Mouse (Mus musculus) left cerebral cortex, adult 18-20 months (tissue): ENCODE data around the gene Bloc1s5. TPM values are rescaled to one million over a fixed set of nuclear protein-coding genes. Genes with fewer than 3 reads are reported as not detected.
"Not testable (repeated sequence)": the region's sequence is repeated elsewhere in the genome, so short reads cannot be mapped to it uniquely, and the experiment has no call there.

Experiments used
- DNase-seq, 2 experiments: peaks; one replicate each; pipeline ENCODE4 v3.0.0; 2021 to 2022; ENCODE audit warnings: low spot score in 2 of 2, mixed read lengths in 1 of 2
- long read RNA-seq, 2 experiments: library from polyadenylated mRNA; stranded (forward); transcript quantifications; one replicate each; pipeline ENCODE4 v2.0.0; 2021
- total RNA-seq, 2 experiments: library from RNA; stranded (reverse); gene quantifications; 2 replicates each; pipeline ENCODE4 v1.2.3; 2021

Bloc1s5 gene
- total RNA-seq = 10 to 100 TPM; 11.9 to 12.1 TPM
- long read RNA-seq, experiment 1, full-length matches to known transcripts = 25 of 30 reads
- long read RNA-seq, experiment 1, partial matches to known transcripts = 0 of 30 reads
- long read RNA-seq, experiment 1, other reads (novel, unspliced or antisense) = 5 of 30 reads
- long read RNA-seq, experiment 2, full-length matches to known transcripts = 13 of 14 reads
- long read RNA-seq, experiment 2, partial matches to known transcripts = 0 of 14 reads
- long read RNA-seq, experiment 2, other reads (novel, unspliced or antisense) = 1 of 14 reads

DNA sequence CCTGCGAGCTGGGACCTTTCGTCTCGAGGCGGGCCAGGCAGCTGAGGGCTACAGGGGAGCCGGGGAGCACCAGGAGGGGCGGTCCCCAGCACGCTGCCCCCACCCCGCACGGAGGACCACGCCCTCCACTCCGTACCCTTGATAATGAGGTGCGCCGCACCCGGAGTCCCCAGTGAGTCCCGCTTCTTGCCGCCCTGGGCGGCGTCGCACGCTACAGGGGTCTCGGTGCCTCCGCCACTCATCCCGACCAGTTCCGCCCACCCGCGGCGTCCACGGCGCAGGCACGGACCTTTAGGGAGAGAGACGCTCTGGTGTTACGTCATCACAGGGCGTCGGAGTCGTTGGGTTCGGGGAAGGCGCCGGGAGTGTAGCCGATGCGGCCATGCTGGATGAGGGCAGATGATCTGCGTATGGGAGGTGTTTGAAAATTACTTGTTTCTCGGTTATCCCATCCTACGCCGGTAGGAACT lies at the start of gene Bloc1s5:
Bloc1s5 (minus strand) TSS at position 310 of the 470 bp plus-strand sequence.
- peak; percentile 96 for DNase-seq

DNA sequence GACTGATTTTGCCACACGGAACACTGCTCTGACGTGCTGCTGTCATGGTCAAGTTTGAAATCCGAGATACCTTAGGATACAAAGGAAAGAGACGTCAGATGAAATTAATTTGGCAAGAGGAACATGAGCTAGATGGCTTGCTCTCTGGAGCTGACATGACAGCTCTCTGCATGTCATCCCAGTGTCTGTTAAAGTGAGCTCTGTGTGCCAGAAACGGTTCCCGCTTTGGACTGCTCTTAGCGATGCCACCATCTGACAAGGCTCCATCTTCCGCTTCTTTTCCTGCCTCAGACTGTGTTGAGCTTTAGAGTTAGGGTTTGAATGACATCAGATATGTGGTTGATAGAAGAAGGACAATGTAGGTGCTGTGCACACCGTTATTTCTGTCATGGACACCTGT lies 37.4 kb upstream of the Bloc1s5 start:
- DNase-seq = no peak

DNA sequence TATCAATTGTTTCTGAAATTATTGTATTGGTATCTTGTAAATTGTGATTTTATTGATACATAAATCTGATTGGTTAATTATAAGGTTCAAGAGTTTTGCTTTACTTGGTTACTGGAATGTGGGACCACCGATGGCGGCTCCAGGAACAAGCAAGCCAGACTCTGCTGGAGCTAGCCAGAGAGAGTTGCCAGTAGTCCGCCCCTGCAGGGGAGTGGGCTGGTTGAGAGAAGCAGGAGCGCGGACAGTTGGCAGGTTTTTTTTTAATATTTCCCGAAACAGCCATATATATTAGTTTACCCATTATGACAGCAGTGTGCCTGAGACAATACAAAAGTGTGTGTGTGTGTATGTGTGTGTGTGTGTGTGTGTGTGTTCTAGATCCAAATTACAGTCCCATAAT lies 36.5 kb upstream of the Bloc1s5 start:
- not testable (repeated sequence) for DNase-seq

DNA sequence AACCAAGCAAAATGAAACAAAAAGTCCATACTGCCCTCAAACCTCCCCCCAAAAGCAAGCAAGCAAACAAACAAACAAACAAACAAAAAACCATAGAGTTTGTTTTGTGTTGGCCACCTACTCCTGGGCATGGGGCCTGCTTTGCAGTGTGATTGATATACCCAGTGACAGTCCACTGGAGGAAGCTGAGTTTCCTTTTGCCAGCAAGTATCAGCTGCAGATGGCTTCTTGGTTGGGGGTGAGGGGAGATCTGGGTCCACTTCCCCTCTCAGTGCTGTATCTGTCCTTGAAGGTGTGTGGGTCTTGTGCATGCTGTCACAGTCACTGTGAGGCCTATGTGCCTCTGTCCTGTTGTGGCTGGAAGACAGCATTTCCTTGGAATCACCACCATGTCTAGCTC lies 35.1 kb upstream of the Bloc1s5 start:
- DNase-seq = no peak

DNA sequence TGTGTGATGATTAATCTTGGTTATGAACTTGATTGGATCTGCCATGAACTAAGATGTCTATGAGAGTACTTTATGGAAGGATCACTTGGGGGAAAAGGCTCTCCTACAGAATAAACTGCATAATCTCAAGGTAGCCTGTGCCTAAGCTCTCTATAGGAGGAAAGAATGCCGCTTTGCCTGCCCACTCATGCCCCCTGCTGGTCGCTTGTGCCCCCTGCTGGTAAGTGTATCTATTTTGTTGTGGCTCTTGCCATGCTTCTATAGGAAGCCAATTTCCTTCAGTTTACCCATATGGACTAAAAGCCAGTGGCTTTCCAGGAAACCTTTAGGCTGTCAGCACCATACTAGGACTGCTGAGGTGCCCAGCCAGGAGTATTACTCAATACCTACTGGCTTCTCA lies 33.6 kb upstream of the Bloc1s5 start:
- no peak for DNase-seq

DNA sequence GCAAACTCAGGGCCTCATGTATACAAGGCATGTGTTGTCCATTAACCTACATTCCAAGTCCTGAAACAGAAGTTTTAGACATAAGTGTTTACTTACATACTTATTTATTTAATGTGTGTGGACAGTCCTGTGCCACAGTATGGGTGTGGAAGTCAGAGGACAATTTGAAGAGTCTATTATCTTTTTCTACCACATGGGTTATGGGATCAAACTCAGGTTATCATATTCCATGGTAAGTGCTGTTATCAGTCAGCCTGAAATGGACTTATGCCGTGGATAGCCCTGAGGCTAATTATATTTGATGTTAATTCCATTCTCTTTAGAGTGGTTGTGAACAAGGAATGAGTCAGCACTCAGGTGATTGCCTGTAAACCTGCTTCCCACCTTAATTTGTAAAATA lies 29.8 kb upstream of the Bloc1s5 start:
- no peak for DNase-seq

DNA sequence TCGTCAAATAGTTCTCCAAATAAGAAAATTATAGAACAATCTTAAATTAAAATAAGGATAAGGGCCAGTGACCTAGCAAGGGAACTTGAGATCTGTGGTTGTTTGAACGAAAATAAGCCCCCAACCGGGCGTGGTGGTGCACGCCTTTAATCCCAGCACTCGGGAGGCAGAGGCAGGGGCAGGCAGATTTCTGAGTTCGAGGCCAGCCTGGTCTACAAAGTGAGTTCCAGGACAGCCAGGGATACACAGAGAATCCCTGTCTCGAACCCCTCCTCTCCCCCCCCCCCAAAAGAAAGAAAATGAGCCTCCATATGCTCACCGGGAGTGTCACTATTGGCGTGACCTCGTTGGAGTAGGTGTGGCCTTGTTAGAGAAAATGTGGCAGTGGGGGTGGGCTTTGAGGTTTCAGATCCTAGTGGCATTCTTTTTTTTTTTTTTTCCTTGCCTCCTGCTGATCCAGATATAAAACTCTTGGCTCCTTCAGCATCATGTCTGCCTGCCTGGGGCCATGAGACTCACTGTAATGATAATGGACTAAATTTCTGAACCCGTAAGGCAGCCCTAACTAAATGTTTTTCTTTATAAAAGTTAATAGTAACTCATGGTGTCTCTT lies 24.7 kb upstream of the Bloc1s5 start:
- DNase-seq = no peak

DNA sequence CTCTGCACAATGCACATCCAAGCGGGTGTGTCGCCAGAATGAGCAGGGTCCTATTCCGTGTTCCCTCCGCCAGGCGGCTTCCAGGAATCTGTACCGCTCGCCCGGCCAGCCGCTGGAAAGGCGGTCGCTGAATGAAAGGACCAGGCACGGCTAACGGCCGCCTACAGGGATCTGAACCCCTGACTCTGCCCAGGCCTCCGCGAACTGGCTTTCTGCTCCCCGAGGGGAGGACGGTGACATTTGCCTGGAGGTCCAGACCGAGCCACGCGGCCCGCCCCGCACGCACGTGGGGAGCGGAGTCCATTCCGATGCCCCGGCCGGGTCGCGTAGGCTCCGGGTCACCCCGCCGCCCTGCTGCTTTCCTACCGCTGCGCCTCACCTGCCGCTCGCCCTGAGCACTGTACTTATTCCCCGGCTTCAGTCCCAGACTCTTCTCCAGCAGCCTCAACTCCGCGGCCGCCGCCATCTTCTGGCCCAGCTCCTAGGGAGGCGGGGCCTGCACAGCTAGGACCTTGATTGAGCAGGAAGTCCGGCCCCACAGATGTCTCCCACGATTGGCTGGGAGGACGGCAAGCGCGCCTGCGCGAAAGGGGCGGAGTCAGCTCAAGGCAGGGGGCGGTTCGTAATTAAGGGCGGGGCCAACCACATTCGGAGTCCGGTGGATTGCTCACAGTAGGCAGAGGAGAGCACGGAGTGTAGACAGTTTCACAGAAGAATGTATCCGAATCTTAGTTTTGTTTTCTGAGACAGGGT lies 23.8 kb upstream of the Bloc1s5 start, which contains the start of gene Eef1e1:
Eef1e1 (minus strand) TSS at position 531 of the 753 bp plus-strand sequence.
- peak; percentile 92 to 94 for DNase-seq

DNA sequence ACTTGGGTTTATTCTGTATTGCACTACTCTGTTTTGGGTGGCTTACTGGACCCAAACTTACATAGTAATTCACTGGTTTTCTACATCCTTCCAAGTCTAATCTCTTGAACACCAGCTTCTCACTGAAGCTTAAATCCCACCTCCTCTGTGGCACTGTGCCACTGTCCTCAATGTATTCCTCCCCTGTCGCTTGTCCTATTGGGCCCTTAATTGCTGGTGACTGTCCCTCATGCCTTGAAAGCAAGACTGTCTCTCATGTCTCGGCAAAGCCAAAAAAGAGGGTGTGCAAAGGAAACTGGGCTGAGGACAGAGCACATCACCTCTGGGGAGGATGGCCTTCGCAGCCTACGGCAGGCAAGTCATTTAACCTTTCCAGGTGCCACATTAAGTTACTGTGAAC lies 23.0 kb upstream of the Bloc1s5 start:
- no peak for DNase-seq

DNA sequence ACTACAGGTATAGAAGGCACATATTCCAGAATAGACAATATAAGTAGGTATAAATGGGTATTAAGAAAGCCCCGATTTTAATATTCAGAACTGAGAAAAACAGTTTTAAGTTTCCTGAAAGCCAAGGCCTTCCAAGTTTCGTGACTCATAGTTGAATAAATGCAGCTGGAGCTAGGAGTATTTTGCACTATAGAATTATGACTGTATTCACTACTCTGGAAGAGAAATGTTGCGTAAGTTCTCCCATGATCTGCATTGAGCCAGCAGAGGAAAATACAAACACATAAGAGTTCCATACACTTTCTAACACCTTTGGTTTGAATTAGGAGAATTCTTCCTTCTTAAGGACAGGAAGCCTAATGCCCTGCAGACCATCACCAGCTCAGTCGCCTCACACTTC lies 15.4 kb upstream of the Bloc1s5 start:
- no peak for DNase-seq

DNA sequence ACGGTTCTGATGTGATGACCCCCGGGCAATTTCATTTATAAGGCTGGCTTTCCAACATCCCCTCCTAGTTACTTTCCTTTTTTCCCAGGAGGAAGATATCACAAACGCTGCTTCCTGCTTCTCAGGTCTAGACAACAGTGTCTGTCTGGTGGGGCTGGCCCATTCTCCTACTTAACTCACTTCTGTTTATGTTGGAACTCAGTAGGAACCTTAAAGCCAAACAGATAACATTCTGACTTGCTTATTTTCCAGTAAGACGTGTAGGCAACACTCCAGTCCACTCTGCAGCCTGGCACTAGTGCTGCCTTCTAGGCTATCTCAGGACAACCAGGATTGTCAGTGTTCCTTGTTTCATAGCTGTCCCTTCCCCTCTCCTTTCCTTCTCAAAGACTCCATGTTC lies 14.2 kb upstream of the Bloc1s5 start:
- DNase-seq = no peak

DNA sequence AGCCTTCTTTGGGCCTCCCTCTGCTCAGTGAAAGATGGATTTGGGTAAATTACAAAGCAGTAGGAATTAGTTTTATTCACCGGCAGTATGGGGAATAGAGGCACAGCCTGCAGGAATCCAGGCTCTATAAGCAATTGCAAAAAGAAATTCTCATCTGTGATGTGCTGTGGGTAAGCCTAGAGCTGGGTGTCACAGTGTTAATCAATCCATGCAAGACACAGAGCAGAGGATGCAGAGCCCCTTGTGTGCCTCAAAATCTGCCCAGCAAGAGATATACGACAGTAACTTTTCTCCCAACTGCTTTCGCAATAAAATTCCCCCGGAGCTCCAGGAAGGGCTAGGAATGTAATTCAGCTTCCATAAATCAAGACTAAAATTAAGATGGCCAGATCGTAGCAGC lies 6.5 kb upstream of the Bloc1s5 start:
- no peak for DNase-seq

DNA sequence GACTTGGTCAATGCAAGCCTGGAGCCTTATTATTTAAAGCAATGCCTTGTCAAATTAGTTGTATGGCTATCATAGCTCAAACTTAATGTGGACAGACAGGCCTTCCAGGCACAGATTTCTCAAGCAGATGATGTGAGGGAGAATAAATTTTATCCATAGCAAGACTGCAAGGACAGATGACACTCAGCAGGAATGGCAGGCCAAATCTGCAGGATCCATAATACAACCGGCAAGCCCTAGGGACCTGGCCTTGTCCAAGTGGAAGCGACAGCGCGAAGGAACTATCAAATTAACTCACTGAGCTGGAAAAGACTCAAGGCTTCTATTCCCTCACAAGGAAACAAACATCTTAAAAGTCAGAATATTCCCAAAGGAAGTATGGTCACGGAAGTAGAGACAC lies 6.1 kb upstream of the Bloc1s5 start:
- no peak for DNase-seq

DNA sequence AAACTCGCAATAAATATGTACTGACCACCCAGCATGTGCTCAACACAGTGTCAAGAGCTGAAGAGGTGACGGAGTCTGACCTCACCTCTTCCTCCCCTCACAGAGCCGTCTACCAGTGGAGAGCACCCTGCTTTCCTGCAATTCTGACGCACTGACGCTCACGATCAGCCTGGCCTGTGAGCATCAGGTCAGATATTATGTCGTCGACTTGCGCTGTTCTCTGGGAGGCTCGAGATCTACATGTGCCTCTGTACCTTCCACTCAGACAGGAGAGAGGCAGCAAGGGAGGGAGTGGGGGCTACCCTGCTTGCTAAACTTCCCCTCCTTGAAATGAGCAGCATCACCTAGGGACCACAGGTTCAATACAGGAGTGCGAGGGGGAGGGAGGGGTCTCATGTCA lies 3.8 kb upstream of the Bloc1s5 start:
- DNase-seq = no peak

DNA sequence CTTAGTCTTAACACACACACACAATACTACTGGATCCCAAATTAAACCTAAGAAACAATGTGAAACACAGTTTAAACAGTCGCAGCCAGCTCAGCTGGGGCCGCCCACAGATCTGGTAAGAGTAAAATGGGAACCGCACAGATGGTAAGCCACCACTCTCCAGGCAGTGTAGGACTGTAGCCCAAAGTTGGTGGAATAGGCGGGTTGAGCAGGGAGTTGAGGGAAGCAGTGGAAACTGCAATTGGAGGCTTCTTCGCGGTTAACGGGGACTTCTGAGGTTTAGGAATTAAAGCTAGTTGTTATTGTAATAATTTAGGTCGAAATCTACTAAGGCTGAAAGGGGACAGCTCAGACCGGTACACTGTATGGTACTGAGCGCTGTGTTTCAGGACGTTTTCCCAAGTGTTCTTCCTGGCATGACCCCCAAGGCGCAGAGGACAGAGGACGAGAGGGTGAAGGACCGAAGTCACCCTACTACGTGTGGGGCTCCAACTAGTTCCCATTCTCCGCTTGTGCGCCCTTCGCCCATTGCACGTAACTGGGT lies 581 bp downstream of the Bloc1s5 start:
- DNase-seq = peak; percentile 76 to 87

DNA sequence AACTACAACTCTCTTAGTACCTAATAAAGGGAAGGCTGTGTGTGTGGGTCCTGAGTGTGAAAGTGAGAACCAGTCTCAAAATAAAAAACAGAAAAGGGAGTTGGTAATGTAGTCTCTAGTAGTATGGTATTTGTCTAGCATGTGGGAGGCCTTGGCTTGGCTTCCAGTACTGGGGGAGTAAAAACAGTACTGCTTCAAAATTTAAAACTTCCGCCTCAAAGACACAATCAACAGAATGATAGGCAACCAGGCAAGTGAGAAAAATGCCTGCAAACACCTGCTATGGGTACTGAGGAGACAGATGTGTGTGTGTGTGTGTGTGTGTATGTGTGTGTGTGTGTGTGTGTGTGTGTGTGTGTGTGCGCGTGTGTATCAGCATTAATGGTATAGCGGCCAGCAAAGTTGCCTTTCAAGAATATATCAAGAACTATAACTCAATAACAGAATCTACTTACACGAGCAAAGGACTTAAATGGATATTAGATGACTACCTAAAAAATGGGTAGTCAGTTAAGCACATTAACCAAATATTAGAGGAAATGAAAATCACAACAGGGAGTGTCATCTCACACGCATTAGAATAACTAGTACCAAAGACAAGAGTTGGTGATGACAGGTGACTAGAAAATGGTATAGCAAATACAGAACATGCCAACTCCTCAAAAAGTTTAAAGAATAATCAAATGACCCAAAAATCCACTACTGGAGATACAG lies 1.5 kb downstream of the Bloc1s5 start:
- peak; percentile 11 to 51 for DNase-seq

DNA sequence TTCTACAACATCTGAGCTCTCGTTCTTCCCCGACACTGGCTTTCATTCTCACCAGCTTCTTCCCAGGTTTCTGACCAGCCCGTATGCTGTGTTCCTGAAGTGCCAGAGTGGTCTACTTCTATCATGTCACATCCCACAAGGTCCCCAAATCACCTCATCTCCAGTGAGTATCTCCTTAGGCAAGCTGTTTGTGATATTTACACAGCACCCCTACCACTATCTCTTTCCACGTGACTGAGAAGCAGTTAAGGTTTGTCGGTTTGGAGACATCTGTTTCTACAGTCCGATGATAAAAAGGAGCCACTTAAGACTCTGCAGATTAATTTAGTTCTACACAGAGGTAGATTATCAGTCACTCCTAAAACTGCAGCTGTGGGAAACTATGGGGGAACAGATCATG lies 2.4 kb downstream of the Bloc1s5 start:
- DNase-seq = no peak

DNA sequence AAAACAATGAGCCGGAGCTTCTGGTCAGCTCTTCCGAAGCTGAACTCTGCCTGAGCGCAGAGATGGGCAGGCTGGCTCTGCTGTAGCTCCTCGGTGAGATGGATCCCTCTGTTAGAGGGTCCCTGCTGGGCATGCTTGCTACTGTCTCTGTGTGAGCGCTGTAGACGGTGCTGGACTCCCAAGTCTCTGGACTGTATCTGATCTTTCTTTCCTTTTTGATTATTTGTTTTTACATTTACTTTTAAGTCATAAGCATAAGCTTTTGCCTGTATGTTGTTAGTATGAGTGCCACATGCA lies 8.7 kb downstream of the Bloc1s5 start:
- DNase-seq = no peak

DNA sequence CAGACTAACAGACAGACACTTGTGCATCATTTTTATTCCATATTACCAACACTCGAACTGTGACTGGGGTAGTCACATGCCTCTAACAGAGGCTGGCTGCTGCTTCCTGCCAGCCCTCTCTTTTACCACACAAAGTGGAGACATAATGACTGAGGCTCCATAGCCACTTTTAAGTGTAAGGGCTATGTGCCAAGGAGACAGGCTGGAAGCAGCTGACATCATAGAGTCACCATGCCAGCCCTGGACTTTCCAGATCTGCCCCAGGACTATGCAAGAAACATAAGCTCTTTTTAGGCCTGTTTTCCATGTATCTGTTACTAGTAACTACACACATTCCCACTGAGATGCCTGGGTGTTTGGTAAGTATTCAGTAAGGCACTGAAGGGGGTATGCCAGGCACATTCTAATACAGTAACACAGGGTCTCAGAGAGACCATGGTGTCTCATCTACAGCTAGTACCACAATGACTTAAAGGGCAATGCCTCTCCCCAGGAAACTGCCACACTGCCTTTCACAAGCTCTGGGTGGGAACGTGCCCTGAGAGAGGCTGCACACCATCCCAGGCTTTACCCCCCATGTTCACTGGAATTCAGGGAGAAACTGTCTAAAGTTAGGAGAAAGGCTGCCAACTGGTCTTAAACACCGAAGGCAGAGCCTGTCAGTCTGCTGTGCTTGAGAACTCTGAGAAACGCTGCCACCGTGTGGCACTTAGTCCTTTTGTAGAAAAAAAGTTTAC lies 9.2 kb downstream of the Bloc1s5 start:
- DNase-seq = no peak

DNA sequence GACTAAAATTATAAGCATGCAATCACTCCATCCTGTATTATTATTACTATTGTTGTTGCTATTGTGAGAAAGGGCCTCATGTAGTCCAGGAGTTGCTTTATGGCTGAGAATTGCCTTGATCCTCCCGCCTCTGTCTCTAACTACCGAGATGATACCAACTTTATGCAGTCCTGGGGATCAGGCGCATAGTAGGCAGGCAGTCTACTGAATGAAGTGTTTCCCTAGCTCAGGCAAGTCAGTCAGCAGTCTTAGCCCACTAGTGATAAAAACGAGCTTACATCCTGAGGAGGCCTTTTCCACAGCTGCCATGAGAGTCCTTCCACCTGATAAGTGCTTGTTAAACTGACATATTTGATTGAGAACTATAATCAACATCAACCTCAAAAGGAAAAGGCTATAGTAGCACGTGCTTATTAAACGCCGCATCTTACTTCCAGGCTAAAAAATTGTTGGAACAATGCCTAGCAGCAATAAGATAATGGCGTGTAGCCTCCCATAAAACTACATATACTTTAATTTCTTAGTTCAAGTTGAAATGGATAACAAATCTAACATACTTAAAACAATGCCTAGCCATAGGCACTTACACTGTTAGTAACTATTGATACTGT lies 10.5 kb downstream of the Bloc1s5 start:
- no peak for DNase-seq
